Mouse (Mus musculus): ENCODE data around the gene Gm11596. TPM values are rescaled to one million over a fixed set of nuclear protein-coding genes. Genes with fewer than 3 reads are reported as not detected.
"Not testable (repeated sequence)": the region's sequence is repeated elsewhere in the genome, so short reads cannot be mapped to it uniquely, and the experiment has no call there.

Gene Gm11596
- polyA plus RNA-seq (2015; fragmentation: Nextera tagmentation; extraction: Ambion mirVana): not detected in 2 replicates

GRCm38 (mm10) chr11:99793367-99793766, at the start of gene Gm11596:
Gene Gm11596 (minus strand): TSS chr11:99793467.
- no peak within 1 kb of the TSS for H3K27ac ChIP-seq
- WGBS: 68% methylated on average over 2 of the region's 2 CpGs
- no peak within 1 kb of the TSS for H3K4me3 ChIP-seq (replicated peaks)
- H3K9me3 ChIP-seq (replicated peaks): no peaks in the 10 kb centered on the region
- no peak within 1 kb of the TSS for H3K4me2 ChIP-seq
- H3K27me3 ChIP-seq: no peaks in the 10 kb centered on the region
- no peaks in the 10 kb centered on the region for H3K36me3 ChIP-seq
- H3K9ac ChIP-seq: no peak within 1 kb of the TSS
- ATAC-seq (replicated peaks; ENCODE audit: low FRiP score): no peak
- H3K4me1 ChIP-seq: no peaks in the 10 kb centered on the region

- WGBS: 19% methylated on average over 1 of the region's 1 CpGs
Observed at GRCm38 (mm10) chr11:99842185-99842584, 48.9 kb upstream of the Gm11596 start.

GRCm38 (mm10) chr11:99837966-99838365, 44.7 kb upstream of the Gm11596 start, which contains the start of gene 2300003K06Rik:
Gene 2300003K06Rik (minus strand): TSS chr11:99838066.
- Histone ChIP-seq H3K27me3 (no peaks in the 10 kb centered on the region), H3K27ac (no peak within 1 kb of the TSS), H3K36me3 (no peaks in the 10 kb centered on the region), H3K4me2 (no peak within 1 kb of the TSS), H3K4me3 (replicated peaks) (no peak within 1 kb of the TSS), H3K9ac (no peak within 1 kb of the TSS), H3K4me1 (no peaks in the 10 kb centered on the region), H3K9me3 (replicated peaks) (no peaks in the 10 kb centered on the region)
- no peak for ATAC-seq (replicated peaks; ENCODE audit: low FRiP score)
- 78% methylated on average over 1 of the region's 1 CpGs for WGBS

More at GRCm38 (mm10) chr11:99842185-99842584, 48.9 kb upstream of the Gm11596 start:
- no peaks in the 10 kb centered on the region for H3K27me3 ChIP-seq
- no peaks in the 10 kb centered on the region for H3K9me3 ChIP-seq (replicated peaks)
- H3K27ac ChIP-seq: no peak overlapping the region
- H3K9ac ChIP-seq: no peak overlapping the region
- H3K4me1 ChIP-seq: no peaks in the 10 kb centered on the region
- ATAC-seq (replicated peaks; ENCODE audit: low FRiP score): no peak
- no peak overlapping the region for H3K4me3 ChIP-seq (replicated peaks)
- H3K4me2 ChIP-seq: no peak overlapping the region
- H3K36me3 ChIP-seq: no peaks in the 10 kb centered on the region

GRCm38 (mm10) chr11:99815566-99815965, 22.3 kb upstream of the Gm11596 start, which contains the start of gene Gm11564:
Gene Gm11564 (minus strand): TSS chr11:99815666.
- not testable (repeated sequence) for H3K4me1 ChIP-seq; H3K4me2 ChIP-seq; H3K9ac ChIP-seq; ATAC-seq (replicated peaks; ENCODE audit: low FRiP score); H3K9me3 ChIP-seq (replicated peaks); H3K4me3 ChIP-seq (replicated peaks); H3K27me3 ChIP-seq; H3K36me3 ChIP-seq; H3K27ac ChIP-seq
- 72% methylated on average over 2 of the region's 2 CpGs for WGBS

- not testable (repeated sequence) for H3K4me3 ChIP-seq (replicated peaks); H3K9ac ChIP-seq; H3K27me3 ChIP-seq; H3K4me2 ChIP-seq; H3K4me1 ChIP-seq; H3K36me3 ChIP-seq; H3K9me3 ChIP-seq (replicated peaks); H3K27ac ChIP-seq; ATAC-seq (replicated peaks; ENCODE audit: low FRiP score)
Observed at GRCm38 (mm10) chr11:99809792-99810191, 16.5 kb upstream of the Gm11596 start, which contains the start of gene Krtap4-13. Gene Krtap4-13 (minus strand): TSS chr11:99809892.

- not testable (repeated sequence) for H3K4me1 ChIP-seq; H3K4me3 ChIP-seq (replicated peaks); H3K27me3 ChIP-seq; H3K9me3 ChIP-seq (replicated peaks); H3K27ac ChIP-seq; H3K36me3 ChIP-seq; H3K9ac ChIP-seq; H3K4me2 ChIP-seq; ATAC-seq (replicated peaks; ENCODE audit: low FRiP score)
- WGBS: no CpG with 5 or more reads among the region's 1 CpGs
Observed at GRCm38 (mm10) chr11:99804346-99804745, 11.1 kb upstream of the Gm11596 start, which contains the start of gene Gm11554. Gene Gm11554 (minus strand): TSS chr11:99804446.

GRCm38 (mm10) chr11:99798832-99799231, 5.6 kb upstream of the Gm11596 start, which contains the start of gene Gm11569:
Gene Gm11569 (minus strand): TSS chr11:99798932.
- not testable (repeated sequence) for H3K9me3 ChIP-seq (replicated peaks); ATAC-seq (replicated peaks; ENCODE audit: low FRiP score); H3K4me1 ChIP-seq; H3K9ac ChIP-seq; H3K4me2 ChIP-seq; H3K27me3 ChIP-seq; H3K36me3 ChIP-seq; H3K4me3 ChIP-seq (replicated peaks); H3K27ac ChIP-seq
- no CpG with 5 or more reads among the region's 1 CpGs for WGBS

GRCm38 (mm10) chr11:99784900-99785299, 8.4 kb downstream of the Gm11596 start, which contains the start of gene Krtap4-9:
Gene Krtap4-9 (plus strand): TSS chr11:99785200.
- not testable (repeated sequence) for H3K27ac ChIP-seq; H3K9me3 ChIP-seq (replicated peaks); H3K36me3 ChIP-seq; ATAC-seq (replicated peaks; ENCODE audit: low FRiP score); H3K4me2 ChIP-seq; H3K9ac ChIP-seq; H3K27me3 ChIP-seq; H3K4me3 ChIP-seq (replicated peaks); H3K4me1 ChIP-seq

- Histone ChIP-seq H3K4me2 (no peak within 1 kb of the TSS), H3K9ac (no peak within 1 kb of the TSS), H3K4me1 (peaks cover 5% of the 10 kb centered on the region; the same call in 1 of the 2 replicates), H3K27ac (no peak within 1 kb of the TSS), H3K27me3 (no peaks in the 10 kb centered on the region), H3K36me3 (no peaks in the 10 kb centered on the region), H3K4me3 (replicated peaks) (no peak within 1 kb of the TSS), H3K9me3 (replicated peaks) (no peaks in the 10 kb centered on the region)
- WGBS: 93% methylated on average over 2 of the region's 2 CpGs
- no peak for ATAC-seq (replicated peaks; ENCODE audit: low FRiP score)
Observed at GRCm38 (mm10) chr11:99780604-99781003, 12.7 kb downstream of the Gm11596 start, which contains the start of gene Krtap4-8. Gene Krtap4-8 (minus strand): TSS chr11:99780704.

GRCm38 (mm10) chr11:99778401-99778800, 14.9 kb downstream of the Gm11596 start:
- H3K4me3 ChIP-seq (replicated peaks): no peak overlapping the region
- H3K36me3 ChIP-seq: no peaks in the 10 kb centered on the region
- H3K4me1 ChIP-seq: peaks cover 5% of the 10 kb centered on the region; the same call in 1 of the 2 replicates
- H3K4me2 ChIP-seq: no peak overlapping the region
- H3K9ac ChIP-seq: no peak overlapping the region
- WGBS: 65% methylated on average over 7 of the region's 7 CpGs
- H3K27ac ChIP-seq: no peak overlapping the region
- ATAC-seq (replicated peaks; ENCODE audit: low FRiP score): no peak
- no peaks in the 10 kb centered on the region for H3K27me3 ChIP-seq
- H3K9me3 ChIP-seq (replicated peaks): no peaks in the 10 kb centered on the region

- not testable (repeated sequence) for ATAC-seq (replicated peaks; ENCODE audit: low FRiP score); H3K4me1 ChIP-seq; H3K4me2 ChIP-seq; H3K27ac ChIP-seq; H3K36me3 ChIP-seq; H3K27me3 ChIP-seq; H3K4me3 ChIP-seq (replicated peaks); H3K9ac ChIP-seq; H3K9me3 ChIP-seq (replicated peaks)
Observed at GRCm38 (mm10) chr11:99772813-99773212, 20.5 kb downstream of the Gm11596 start, which contains the start of gene Gm11595. Gene Gm11595 (minus strand): TSS chr11:99772913.

GRCm38 (mm10) chr11:99768410-99768809, 24.9 kb downstream of the Gm11596 start:
- Histone ChIP-seq H3K27me3 (no peaks in the 10 kb centered on the region), H3K4me3 (replicated peaks) (no peak overlapping the region)
- WGBS: 75% methylated on average over 2 of the region's 2 CpGs

GRCm38 (mm10) chr11:99758877-99759276, 34.4 kb downstream of the Gm11596 start:
- H3K9ac ChIP-seq: no peak overlapping the region
- no peaks in the 10 kb centered on the region for H3K4me1 ChIP-seq
- H3K36me3 ChIP-seq: no peaks in the 10 kb centered on the region
- H3K4me3 ChIP-seq (replicated peaks): no peak overlapping the region
- 95% methylated on average over 1 of the region's 1 CpGs for WGBS
- no peak overlapping the region for H3K27ac ChIP-seq
- H3K4me2 ChIP-seq: no peak overlapping the region
- no peak for ATAC-seq (replicated peaks; ENCODE audit: low FRiP score)
- H3K9me3 ChIP-seq (replicated peaks): no peaks in the 10 kb centered on the region
- H3K27me3 ChIP-seq: no peaks in the 10 kb centered on the region

More at GRCm38 (mm10) chr11:99768410-99768809, 24.9 kb downstream of the Gm11596 start:
- Histone ChIP-seq H3K9ac (no peak overlapping the region), H3K4me1 (no peaks in the 10 kb centered on the region), H3K27ac (no peak overlapping the region), H3K4me2 (no peak overlapping the region), H3K9me3 (replicated peaks) (no peaks in the 10 kb centered on the region), H3K36me3 (no peaks in the 10 kb centered on the region)
- ATAC-seq (replicated peaks; ENCODE audit: low FRiP score): no peak

All from kidney, embryonic 15.5 days (tissue).